16 mouse cellular contexts compared by ENCODE assay signal in genomic region chr11:86026556-86027194, GRCm38 (mm10).
DNase-seq lines count a peak whose midpoint lies in the region; ATAC-seq and TF ChIP-seq lines count a peak whose summit lies in the region.
"Had no signal": no experiment of that assay in that cellular context is flagged by ENCODE, and none has a peak within 500 bp of the region (broad histone marks: within the 10 kb centered on the region; RNA-seq: fewer than 3 reads in every experiment).

No protein-coding gene starts in this region.

- no peaks in the 10 kb centered on the region for H3K9me3 ChIP-seq in MEL (replicated peaks; ENCODE audit: insufficient read depth, low read length)
- no peaks in the 10 kb centered on the region for H3K9me3 ChIP-seq in limb, embryonic 11.5 days (ENCODE audit: control insufficient read depth, low read length)
- H3K9me3 ChIP-seq: forebrain, embryonic 15.5 days; hindbrain, embryonic 15.5 days; stomach, embryonic 15.5 days had no signal

- no peak for ATAC-seq in limb, embryonic 11.5 days (ENCODE audit: insufficient number of reproducible peaks, low FRiP score, low TSS enrichment, low read depth)
- ATAC-seq: forebrain, embryonic 15.5 days; liver, postnatal 0 days had no signal

- no peak overlapping the region for H3K4me2 ChIP-seq in limb, embryonic 11.5 days (ENCODE audit: low read depth, severe bottlenecking)
- H3K4me2 ChIP-seq: forebrain, embryonic 15.5 days; hindbrain, embryonic 15.5 days; stomach, embryonic 15.5 days had no signal

- peaks cover 0 to 3% of the 10 kb centered on the region in 2 experiments; a peak in 2 of 4 replicates for H3K27me3 ChIP-seq in MEL (ENCODE audit: control insufficient read depth in 1 of 2, insufficient read depth in 2 of 2, low read length in 2 of 2)
- H3K27me3 ChIP-seq in limb, embryonic 11.5 days (ENCODE audit: control insufficient read depth, insufficient read depth, low read length) = no peaks in the 10 kb centered on the region
- H3K27me3 ChIP-seq: forebrain, embryonic 15.5 days; hindbrain, embryonic 15.5 days; stomach, embryonic 15.5 days had no signal

- no peak overlapping the region for H3K9ac ChIP-seq in MEL (ENCODE audit: control insufficient read depth, low read depth, low read length, poor library complexity, severe bottlenecking)
- no peak overlapping the region for H3K9ac ChIP-seq in limb, embryonic 11.5 days (ENCODE audit: low read length)
- H3K9ac ChIP-seq: forebrain, embryonic 15.5 days; hindbrain, embryonic 15.5 days; liver, postnatal 0 days; stomach, embryonic 15.5 days had no signal

- intact Hi-C loops in gastrocnemius, postnatal 36 days (cut with DNase I) = no loop called here

- no peak for TF ChIP-seq CTCF in MEL (IDR thresholded peaks at IDR 0.05 in 2 of 3, conservative IDR thresholded peaks at IDR 0.05 in 1 of 3; ENCODE audit: control insufficient read depth in 1 of 3, insufficient read depth in 1 of 3, low read depth in 2 of 3, low read length in 3 of 3, poor library complexity in 1 of 3, severe bottlenecking in 1 of 3)

- TF ChIP-seq RAD21 in MEL (IDR thresholded peaks at IDR 0.05; ENCODE audit: low read depth, low read length) = no peak

- WGBS in limb, embryonic 11.5 days = 8% methylated on average over 7 of the region's 7 CpGs

- no peak overlapping the region for H3K27ac ChIP-seq in MEL (ENCODE audit: control insufficient read depth, low read depth, low read length)
- no peak overlapping the region; the same call in 1 of the 2 replicates for H3K27ac ChIP-seq in limb, embryonic 11.5 days (replicated peaks; ENCODE audit: low read depth, low read length)
- H3K27ac ChIP-seq: forebrain, embryonic 15.5 days; hindbrain, embryonic 15.5 days; stomach, embryonic 15.5 days had no signal

- no peaks in the 10 kb centered on the region for H3K79me2 ChIP-seq in MEL (ENCODE audit: control insufficient read depth, insufficient read depth, low read length, poor library complexity)

- H3K4me1 ChIP-seq in MEL (ENCODE audit: control insufficient read depth in 1 of 2, insufficient read depth in 2 of 2, low read length in 2 of 2) = no peaks in the 10 kb centered on the region
- H3K4me1 ChIP-seq in limb, embryonic 11.5 days (ENCODE audit: control insufficient read depth, insufficient read depth, low read length) = peaks cover 30% of the 10 kb centered on the region
- H3K4me1 ChIP-seq: hindbrain, embryonic 15.5 days had no signal

- peak in 1 of 2 experiments; percentile 80; a peak in 2 of 4 replicates for TF ChIP-seq EP300 in MEL (IDR thresholded peaks at IDR 0.05; ENCODE audit: low read depth in 1 of 2, low read length in 2 of 2)

- peak; percentile 22 for DNase-seq in gastrocnemius, postnatal 10 days
- DNase-seq in gastrocnemius, postnatal 36 days = no peak
- DNase-seq in MEL (ENCODE audit: low read depth, low spot score) = peak; percentile 54
- DNase-seq in embryo, embryonic 10.5 days (ENCODE audit: low spot score) = peak; percentile 52
- DNase-seq in limb, embryonic 11.5 days (ENCODE audit: low spot score) = peak; percentile 63
- DNase-seq in urinary bladder, postnatal 25 days (ENCODE audit: low spot score) = no peak
- DNase-seq in spleen, postnatal 14 days (ENCODE audit: low spot score in 2 of 2) = no peak
- no peak for DNase-seq in heart, adult 11 months
- DNase-seq: adrenal gland, adult 8-10 months; kidney, adult 11 months; kidney, postnatal 14 days; liver, postnatal 0 days; right cerebral cortex, adult 18-20 months had no signal

- H3K4me3 ChIP-seq in MEL (ENCODE audit: control insufficient read depth in 1 of 2, insufficient read depth in 1 of 2, low read depth in 2 of 2, low read length in 2 of 2) = no peak overlapping the region
- H3K4me3 ChIP-seq in limb, embryonic 11.5 days (ENCODE audit: low read depth, low read length) = no peak overlapping the region
- H3K4me3 ChIP-seq: forebrain, embryonic 15.5 days; hindbrain, embryonic 15.5 days; stomach, embryonic 15.5 days had no signal

- peaks cover 0 to 6% of the 10 kb centered on the region in 2 experiments; a peak in 2 of 4 replicates for H3K36me3 ChIP-seq in MEL (ENCODE audit: control insufficient read depth in 1 of 2, insufficient read depth in 2 of 2, low read length in 2 of 2)
- no peaks in the 10 kb centered on the region for H3K36me3 ChIP-seq in limb, embryonic 11.5 days (ENCODE audit: control insufficient read depth, insufficient read depth, low read length)
- H3K36me3 ChIP-seq: forebrain, embryonic 15.5 days; hindbrain, embryonic 15.5 days; stomach, embryonic 15.5 days had no signal

- no peak for TF ChIP-seq POLR2A in MEL (IDR thresholded peaks at IDR 0.05; ENCODE audit: control insufficient read depth in 1 of 2, insufficient read depth in 1 of 2, low read depth in 1 of 2, low read length in 2 of 2, poor library complexity in 1 of 2)

TF ChIP-seq in MEL, 35 proteins besides CTCF, POLR2A, EP300 and RAD21:
- TF ChIP-seq ETS1 (IDR thresholded peaks at IDR 0.05; ENCODE audit: low read depth, low read length) = 0 out of 2 replicates have a peak, but pooled peaks have one; percentile 7
- 0 out of 2 replicates have a peak, but pooled peaks have one; percentile 18 for TF ChIP-seq ZNF384 (IDR thresholded peaks at IDR 0.05; ENCODE audit: low read depth, low read length)
- peak; percentile 78 for TF ChIP-seq GATA1 (IDR thresholded peaks at IDR 0.05; ENCODE audit: low read depth, low read length)
- TF ChIP-seq MYC (IDR thresholded peaks at IDR 0.05; ENCODE audit: low read depth, low read length) = 0 out of 2 replicates have a peak, but pooled peaks have one; percentile 19
- TF ChIP-seq SIN3A (IDR thresholded peaks at IDR 0.05; ENCODE audit: low read length) = no peak
- TF ChIP-seq GABPA (IDR thresholded peaks at IDR 0.05; ENCODE audit: low read depth, low read length) = no peak
- TF ChIP-seq NRF1 (IDR thresholded peaks at IDR 0.05; ENCODE audit: insufficient read depth, low read depth, low read length, poor library complexity, severe bottlenecking) = no peak
- TF ChIP-seq RCOR1 (IDR thresholded peaks at IDR 0.05; ENCODE audit: low read depth, low read length) = peak; percentile 40; the same call in 1 of the 2 replicates
- no peak for TF ChIP-seq UBTF (IDR thresholded peaks at IDR 0.05; ENCODE audit: borderline replicate concordance, insufficient read depth, low read depth, low read length)
- no peak for TF ChIP-seq E2F4 (IDR thresholded peaks at IDR 0.05; ENCODE audit: borderline replicate concordance, low read depth, low read length)
- no peak for TF ChIP-seq ZKSCAN1 (IDR thresholded peaks at IDR 0.05; ENCODE audit: low read depth, low read length)
- TF ChIP-seq HCFC1 (IDR thresholded peaks at IDR 0.05; ENCODE audit: low read depth, low read length) = 0 out of 2 replicates have a peak, but pooled peaks have one; percentile 21
- peak; percentile 63 for TF ChIP-seq MAX (IDR thresholded peaks at IDR 0.05; ENCODE audit: low read length)
- no peak for TF ChIP-seq POLR2AphosphoS2 (IDR thresholded peaks at IDR 0.05; ENCODE audit: low read length)
- no peak for TF ChIP-seq ZC3H11A (IDR thresholded peaks at IDR 0.05; ENCODE audit: low read depth, low read length)
- TF ChIP-seq TAL1 (IDR thresholded peaks at IDR 0.05; ENCODE audit: low read length) = no peak
- no peak for TF ChIP-seq JUND (IDR thresholded peaks at IDR 0.05; ENCODE audit: low read depth, low read length)
- no peak for TF ChIP-seq MXI1 (IDR thresholded peaks at IDR 0.05; ENCODE audit: low read depth, low read length)
- 0 out of 2 replicates have a peak, but pooled peaks have one; percentile 30 for TF ChIP-seq SMC3 (IDR thresholded peaks at IDR 0.05; ENCODE audit: low read depth, low read length)
- TF ChIP-seq POLR2AphosphoS5 (IDR thresholded peaks at IDR 0.05; ENCODE audit: borderline replicate concordance, low read depth, low read length) = no peak
- TF ChIP-seq NELFE (IDR thresholded peaks at IDR 0.05; ENCODE audit: low read depth, low read length) = no peak
- TF ChIP-seq MAZ (IDR thresholded peaks at IDR 0.05; ENCODE audit: low read depth, low read length) = no peak
- TF ChIP-seq KAT2A (conservative IDR thresholded peaks at IDR 0.05; ENCODE audit: low read depth, low read length) = no peak
- no peak for TF ChIP-seq TCF12 (IDR thresholded peaks at IDR 0.05; ENCODE audit: low read depth, low read length)
- TF ChIP-seq TBP (IDR thresholded peaks at IDR 0.05; ENCODE audit: low read depth, low read length) = no peak
- no peak for TF ChIP-seq MEF2A (IDR thresholded peaks at IDR 0.05; ENCODE audit: extremely low read depth, insufficient replicate concordance, low read depth, low read length, poor library complexity, severe bottlenecking)
- TF ChIP-seq ELF1 (IDR thresholded peaks at IDR 0.05; ENCODE audit: low read depth, low read length) = no peak
- no peak for TF ChIP-seq USF1 (IDR thresholded peaks at IDR 0.05; ENCODE audit: low read depth, low read length)
- no peak for TF ChIP-seq MYB (IDR thresholded peaks at IDR 0.05; ENCODE audit: low read depth, low read length)
- peak; percentile 41; the same call in 1 of the 2 replicates for TF ChIP-seq BHLHE40 (IDR thresholded peaks at IDR 0.05; ENCODE audit: borderline replicate concordance, low read depth, low read length)
- TF ChIP-seq CHD2 (IDR thresholded peaks at IDR 0.05; ENCODE audit: low read length) = no peak
- TF ChIP-seq USF2 (IDR thresholded peaks at IDR 0.05; ENCODE audit: borderline replicate concordance in 1 of 2, insufficient read depth in 1 of 2, low read depth in 1 of 2, low read length in 2 of 2) = no peak
- TF ChIP-seq CHD1 (IDR thresholded peaks at IDR 0.05; ENCODE audit: low read depth, low read length) = no peak
- TF ChIP-seq MAFK (IDR thresholded peaks at IDR 0.05; ENCODE audit: borderline replicate concordance, low read depth, low read length) = no peak
- TF ChIP-seq ZMIZ1 (IDR thresholded peaks at IDR 0.05; ENCODE audit: low read depth, low read length) = no peak

Comparison
In these comparisons a context has a peak if more than half of its experiments do, and no peak if none do; other contexts are left out.
1. DNase-seq: peak in gastrocnemius, postnatal 10 days (single experiment), MEL (single experiment), embryo, embryonic 10.5 days (single experiment) and limb, embryonic 11.5 days (single experiment); none in gastrocnemius, postnatal 36 days (0 of 2), urinary bladder, postnatal 25 days (single experiment), spleen, postnatal 14 days (0 of 2) and heart, adult 11 months (single experiment).